Mouse (Mus musculus) kidney, postnatal 4 days (tissue): Measurements from ENCODE around the gene Olfr970.
"Not testable (repeated sequence)": the region's sequence is repeated elsewhere in the genome, so short reads cannot be mapped to it uniquely, and the experiment has no call there.

Source experiments
- DNase-seq, 2 experiments: peaks; one replicate each; pipeline ENCODE4 v3.0.0; 2021; ENCODE audit warnings: mixed read lengths in 2 of 2

Gene Olfr970

GRCm38 (mm10) chr9:39808560-39808959, at the start of gene Olfr970:
TSS of gene Olfr970 (plus strand) at chr9:39808860.
- no peak for DNase-seq

- no peak for DNase-seq
Observed at GRCm38 (mm10) chr9:39783153-39783552, 25.5 kb upstream of the Olfr970 start, which contains the start of gene Olfr968. TSS of gene Olfr968 (minus strand) at chr9:39783253.

GRCm38 (mm10) chr9:39790558-39790957, 18.1 kb upstream of the Olfr970 start, which contains the start of gene Olfr969:
TSS of gene Olfr969 (plus strand) at chr9:39790945.
- no peak for DNase-seq

GRCm38 (mm10) chr9:39836576-39836975, 27.9 kb downstream of the Olfr970 start, which contains the start of gene Olfr971:
TSS of gene Olfr971 (plus strand) at chr9:39836876.
- DNase-seq: not testable (repeated sequence)

- DNase-seq: no peak
Observed at GRCm38 (mm10) chr9:39866122-39866521, 57.5 kb downstream of the Olfr970 start, which contains the start of gene Olfr972. TSS of gene Olfr972 (plus strand) at chr9:39866422.
